Mouse (Mus musculus): ENCODE data around the gene Nrp2. TPM values are rescaled to one million over a fixed set of nuclear protein-coding genes. Genes with fewer than 3 reads are reported as not detected.

Nrp2 gene
- polyA plus RNA-seq, 1 experiment from 2014 or later = 6.2 TPM

GRCm38 (mm10) chr1:62853362-62853761, 150.3 kb downstream of the Nrp2 start:
- Histone ChIP-seq H3K36me3 (ENCODE audit: control insufficient read depth, insufficient read depth, low read length) (no peaks in the 10 kb centered on the region), H3K27ac (ENCODE audit: low read depth, low read length) (no peak overlapping the region), H3K9ac (ENCODE audit: low read depth, low read length) (no peak overlapping the region), H3K4me1 (replicated peaks; ENCODE audit: control insufficient read depth, insufficient read depth, low read length) (no peaks in the 10 kb centered on the region), H3K27me3 (replicated peaks; ENCODE audit: control insufficient read depth, insufficient read depth, low read length) (no peaks in the 10 kb centered on the region), H3K4me2 (no peak overlapping the region), H3K4me3 (ENCODE audit: low read depth, low read length) (no peak overlapping the region), H3K9me3 (ENCODE audit: control insufficient read depth, low read length) (no peaks in the 10 kb centered on the region)
- ATAC-seq (replicated peaks; ENCODE audit: low FRiP score) = no peak
- WGBS = 69% methylated on average over 9 of the region's 9 CpGs
- DNase-seq (ENCODE audit: low spot score) = no peak

DNA sequence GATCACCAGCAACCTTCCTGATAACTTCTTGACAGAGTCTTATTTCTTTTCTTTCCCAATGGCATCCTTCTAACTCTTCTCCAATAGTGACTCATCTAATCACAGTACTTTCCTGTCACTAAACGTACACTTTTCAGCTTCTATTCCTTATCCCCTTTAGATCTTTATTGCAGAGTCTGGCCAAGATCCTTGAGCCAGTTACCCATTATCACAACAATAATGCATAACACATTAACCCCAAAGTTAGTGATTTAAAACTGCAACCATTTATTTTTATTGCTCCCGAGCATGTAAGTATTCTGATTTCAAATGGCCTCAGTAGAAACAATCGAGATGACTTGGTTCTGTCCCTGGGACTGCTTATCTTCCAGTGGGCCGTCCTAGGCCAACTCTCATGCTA, 150.9 kb downstream of the Nrp2 start:
- WGBS = 80% methylated on average over 4 of the region's 4 CpGs
- no peak overlapping the region for H3K4me3 ChIP-seq (ENCODE audit: low read depth, low read length)

DNA sequence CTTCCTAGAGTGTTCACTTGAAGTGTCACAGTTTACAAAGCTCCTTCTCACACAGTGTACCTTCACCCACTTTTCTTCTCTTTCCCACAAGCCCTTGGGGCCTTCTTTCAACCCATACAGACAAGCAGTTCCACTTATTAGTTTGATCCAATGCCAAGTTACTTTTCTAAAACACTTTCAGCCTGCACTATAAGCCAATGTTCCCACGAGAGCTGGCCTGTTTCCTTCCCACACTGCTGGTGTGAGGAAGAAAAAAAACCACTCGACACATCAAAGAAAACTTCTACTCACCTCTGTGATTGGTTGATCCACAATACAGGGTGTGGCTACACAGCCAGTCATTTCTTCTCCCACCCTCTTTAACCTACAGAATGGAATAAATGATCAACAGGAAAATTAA, 156.0 kb downstream of the Nrp2 start:
- Histone ChIP-seq H3K27ac (ENCODE audit: low read depth, low read length) (no peak overlapping the region), H3K36me3 (ENCODE audit: control insufficient read depth, insufficient read depth, low read length) (no peaks in the 10 kb centered on the region), H3K4me3 (ENCODE audit: low read depth, low read length) (no peak overlapping the region), H3K4me2 (no peak overlapping the region), H3K9me3 (ENCODE audit: control insufficient read depth, low read length) (no peaks in the 10 kb centered on the region), H3K4me1 (replicated peaks; ENCODE audit: control insufficient read depth, insufficient read depth, low read length) (no peaks in the 10 kb centered on the region; the same call in 1 of the 2 replicates), H3K9ac (ENCODE audit: low read depth, low read length) (no peak overlapping the region), H3K27me3 (replicated peaks; ENCODE audit: control insufficient read depth, insufficient read depth, low read length) (no peaks in the 10 kb centered on the region)
- ATAC-seq (replicated peaks; ENCODE audit: low FRiP score) = no peak
- 55% methylated on average over 2 of the region's 2 CpGs for WGBS
- DNase-seq (ENCODE audit: low spot score) = no peak

More for the DNA sequence above, 150.9 kb downstream of the Nrp2 start:
- no peaks in the 10 kb centered on the region for H3K27me3 ChIP-seq (replicated peaks; ENCODE audit: control insufficient read depth, insufficient read depth, low read length)
- H3K36me3 ChIP-seq (ENCODE audit: control insufficient read depth, insufficient read depth, low read length) = no peaks in the 10 kb centered on the region
- no peak overlapping the region for H3K9ac ChIP-seq (ENCODE audit: low read depth, low read length)
- DNase-seq (ENCODE audit: low spot score) = no peak
- ATAC-seq (replicated peaks; ENCODE audit: low FRiP score) = no peak
- H3K4me2 ChIP-seq = no peak overlapping the region
- H3K9me3 ChIP-seq (ENCODE audit: control insufficient read depth, low read length) = no peaks in the 10 kb centered on the region
- no peaks in the 10 kb centered on the region for H3K4me1 ChIP-seq (replicated peaks; ENCODE audit: control insufficient read depth, insufficient read depth, low read length)
- no peak overlapping the region for H3K27ac ChIP-seq (ENCODE audit: low read depth, low read length)

- Histone ChIP-seq H3K9me3 (ENCODE audit: control insufficient read depth, low read length) (no peaks in the 10 kb centered on the region), H3K4me2 (no peak overlapping the region), H3K4me3 (ENCODE audit: low read depth, low read length) (no peak overlapping the region), H3K36me3 (ENCODE audit: control insufficient read depth, insufficient read depth, low read length) (no peaks in the 10 kb centered on the region), H3K27ac (ENCODE audit: low read depth, low read length) (no peak overlapping the region), H3K4me1 (replicated peaks; ENCODE audit: control insufficient read depth, insufficient read depth, low read length) (no peaks in the 10 kb centered on the region; the same call in 1 of the 2 replicates), H3K27me3 (replicated peaks; ENCODE audit: control insufficient read depth, insufficient read depth, low read length) (no peaks in the 10 kb centered on the region), H3K9ac (ENCODE audit: low read depth, low read length) (no peak overlapping the region)
- WGBS = 54% methylated on average over 9 of the region's 9 CpGs
- no peak for DNase-seq (ENCODE audit: low spot score)
- ATAC-seq (replicated peaks; ENCODE audit: low FRiP score) = peak; percentile 80
These were observed 156.6 kb downstream of the Nrp2 start for GRCm38 (mm10) chr1:62859556-62860300.

GRCm38 (mm10) chr1:62860327-62860726, 157.2 kb downstream of the Nrp2 start:
- Histone ChIP-seq H3K36me3 (ENCODE audit: control insufficient read depth, insufficient read depth, low read length) (no peaks in the 10 kb centered on the region), H3K9me3 (ENCODE audit: control insufficient read depth, low read length) (no peaks in the 10 kb centered on the region), H3K4me3 (ENCODE audit: low read depth, low read length) (no peak overlapping the region), H3K4me2 (no peak overlapping the region), H3K9ac (ENCODE audit: low read depth, low read length) (no peak overlapping the region), H3K27me3 (replicated peaks; ENCODE audit: control insufficient read depth, insufficient read depth, low read length) (no peaks in the 10 kb centered on the region), H3K4me1 (replicated peaks; ENCODE audit: control insufficient read depth, insufficient read depth, low read length) (no peaks in the 10 kb centered on the region; the same call in 1 of the 2 replicates), H3K27ac (ENCODE audit: low read depth, low read length) (no peak overlapping the region)
- ATAC-seq (replicated peaks; ENCODE audit: low FRiP score) = no peak
- WGBS = 76% methylated on average over 5 of the region's 5 CpGs
- no peak for DNase-seq (ENCODE audit: low spot score)

DNA sequence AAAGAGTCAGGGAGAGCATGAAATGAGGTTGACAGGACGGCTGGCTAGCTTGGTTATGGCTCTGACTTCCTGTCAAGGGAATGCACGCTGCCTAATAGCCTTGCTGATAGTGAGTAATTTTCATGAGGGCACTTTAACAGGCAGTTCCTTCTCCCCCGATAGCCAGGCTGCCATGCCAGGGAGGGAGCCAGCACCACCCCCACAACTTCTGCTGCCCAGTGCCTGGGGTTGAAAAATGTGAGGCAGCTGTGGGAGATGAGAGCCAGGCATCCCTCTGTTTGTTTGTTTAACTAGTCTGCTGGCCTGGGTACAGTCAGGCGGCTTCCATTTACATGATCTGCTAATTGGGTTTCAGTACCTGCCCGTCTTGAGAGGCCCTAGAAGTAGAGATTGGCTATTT, 157.7 kb downstream of the Nrp2 start:
- no peaks in the 10 kb centered on the region for H3K36me3 ChIP-seq (ENCODE audit: control insufficient read depth, insufficient read depth, low read length)
- peak; percentile 35 for DNase-seq (ENCODE audit: low spot score)
- H3K27ac ChIP-seq (ENCODE audit: low read depth, low read length) = no peak overlapping the region
- ATAC-seq (replicated peaks; ENCODE audit: low FRiP score) = no peak
- no peaks in the 10 kb centered on the region for H3K9me3 ChIP-seq (ENCODE audit: control insufficient read depth, low read length)
- H3K27me3 ChIP-seq (replicated peaks; ENCODE audit: control insufficient read depth, insufficient read depth, low read length) = no peaks in the 10 kb centered on the region
- no peak overlapping the region for H3K9ac ChIP-seq (ENCODE audit: low read depth, low read length)
- 22% methylated on average over 5 of the region's 5 CpGs for WGBS
- no peak overlapping the region for H3K4me2 ChIP-seq
- H3K4me1 ChIP-seq (replicated peaks; ENCODE audit: control insufficient read depth, insufficient read depth, low read length) = no peaks in the 10 kb centered on the region; the same call in 1 of the 2 replicates
- H3K4me3 ChIP-seq (ENCODE audit: low read depth, low read length) = no peak overlapping the region

Data from liver, embryonic 11.5 days (tissue).